Comparison of ENCODE assay signal across 8 mouse cellular contexts in the genomic region with DNA sequence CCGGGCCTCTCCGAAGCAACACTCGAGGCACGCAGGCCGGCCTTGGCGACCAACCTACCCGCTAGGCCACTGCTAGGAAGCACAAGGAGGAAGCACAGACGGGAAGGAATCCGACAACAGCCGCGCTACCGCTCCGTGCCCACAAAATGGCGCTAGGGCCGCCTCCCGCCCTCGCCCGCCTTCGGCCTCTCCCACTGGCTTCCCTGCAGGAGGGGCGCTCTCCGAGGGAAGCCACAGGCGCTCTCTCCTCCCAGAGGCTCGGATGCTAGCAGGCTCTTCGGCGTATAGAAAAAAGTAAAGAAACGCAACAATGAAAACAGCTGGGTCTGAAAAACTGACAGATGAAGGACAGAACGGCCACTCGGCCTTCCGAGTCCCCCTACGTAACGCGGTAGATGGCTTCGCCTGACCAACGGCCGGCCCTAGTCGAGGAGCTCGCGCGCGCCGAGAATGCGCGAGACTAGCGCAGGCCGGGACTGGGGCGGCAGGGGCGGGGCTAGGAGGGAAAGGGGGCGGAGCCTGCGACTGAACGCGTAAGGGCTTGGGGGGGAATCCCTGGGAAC. TPM values are rescaled to one million over a fixed set of nuclear protein-coding genes. Genes with fewer than 3 reads are reported as not detected.
DNase-seq lines count a peak whose midpoint lies in the region; ATAC-seq and TF ChIP-seq lines count a peak whose summit lies in the region.

A gene (minus strand): TSS at position 397 of the 563 bp plus-strand sequence.

- H3K27ac ChIP-seq in bone marrow macrophage, adult 2 months (ENCODE audit: insufficient read depth, low read depth, low read length): peak within 1 kb of the TSS; percentile 94
- H3K27ac ChIP-seq in embryonic fibroblast, embryonic 13.5 days (ENCODE audit: insufficient read depth, low read length): peak within 1 kb of the TSS; percentile 63
- peak within 1 kb of the TSS; percentile 100 for H3K27ac ChIP-seq in heart, embryonic 10.5 days
- H3K27ac ChIP-seq in kidney, embryonic 15.5 days: peak within 1 kb of the TSS; percentile 96

- H3K27me3 ChIP-seq in heart, embryonic 10.5 days (ENCODE audit: insufficient read depth, poor library complexity, severe bottlenecking): no peaks in the 10 kb centered on the region
- H3K27me3 ChIP-seq in kidney, embryonic 15.5 days: no peaks in the 10 kb centered on the region

- no peak for TF ChIP-seq POLR2A in bone marrow macrophage, adult 2 months (IDR thresholded peaks at IDR 0.05; ENCODE audit: borderline replicate concordance, low read depth, low read length)
- TF ChIP-seq POLR2A in embryonic fibroblast, embryonic 13.5 days (IDR thresholded peaks at IDR 0.05; ENCODE audit: low read depth, low read length): peak; percentile 96

- DNase-seq in A20 (ENCODE audit: low read depth, low spot score): peak; percentile 98
- DNase-seq in heart, embryonic 10.5 days (ENCODE audit: low spot score): peak; percentile 96
- DNase-seq in liver: peak; percentile 98
- peak; percentile 98 to 99 for DNase-seq in spleen, postnatal 4 days (ENCODE audit: low spot score in 2 of 2)

- H3K36me3 ChIP-seq in heart, embryonic 10.5 days: peaks cover 35% of the 10 kb centered on the region
- peaks cover 35% of the 10 kb centered on the region for H3K36me3 ChIP-seq in kidney, embryonic 15.5 days

- peak; percentile 97 for ATAC-seq in kidney, embryonic 15.5 days (replicated peaks; ENCODE audit: low FRiP score)
- peak; percentile 89 for ATAC-seq in monocyte, adult 5-6 weeks (replicated peaks; ENCODE audit: insufficient number of reproducible peaks, low FRiP score, low TSS enrichment, poor library complexity, severe bottlenecking)

- WGBS in heart, embryonic 10.5 days: under 1% methylated on average over 51 of the region's 51 CpGs
- under 1% methylated on average over 50 of the region's 51 CpGs for WGBS in kidney, embryonic 15.5 days

- H3K4me3 ChIP-seq in bone marrow macrophage, adult 2 months (ENCODE audit: insufficient read depth, low read length): peak within 1 kb of the TSS; percentile 96
- peak within 1 kb of the TSS; percentile 91 for H3K4me3 ChIP-seq in embryonic fibroblast, embryonic 13.5 days (ENCODE audit: insufficient read depth, low read length)
- H3K4me3 ChIP-seq in heart, embryonic 10.5 days: peak within 1 kb of the TSS; percentile 94
- peak within 1 kb of the TSS; percentile 87 for H3K4me3 ChIP-seq in kidney, embryonic 15.5 days (replicated peaks)

- peak within 1 kb of the TSS; percentile 98 for H3K9ac ChIP-seq in kidney, embryonic 15.5 days

- no peaks in the 10 kb centered on the region for H3K9me3 ChIP-seq in heart, embryonic 10.5 days
- no peaks in the 10 kb centered on the region for H3K9me3 ChIP-seq in kidney, embryonic 15.5 days (replicated peaks)

- TF ChIP-seq CTCF in bone marrow macrophage, adult 2 months (IDR thresholded peaks at IDR 0.05; ENCODE audit: low read depth, low read length): no peak
- TF ChIP-seq CTCF in embryonic fibroblast, embryonic 13.5 days (IDR thresholded peaks at IDR 0.05; ENCODE audit: borderline replicate concordance, insufficient read depth, low read length): no peak

- H3K4me2 ChIP-seq in kidney, embryonic 15.5 days: peak within 1 kb of the TSS; percentile 80

- peaks cover 21% of the 10 kb centered on the region for H3K4me1 ChIP-seq in bone marrow macrophage, adult 2 months (ENCODE audit: control insufficient read depth, insufficient read depth, low read length)
- H3K4me1 ChIP-seq in embryonic fibroblast, embryonic 13.5 days (ENCODE audit: control insufficient read depth, insufficient read depth, low read length): peaks cover 10% of the 10 kb centered on the region; the same call in 1 of the 2 replicates
- peaks cover 16% of the 10 kb centered on the region for H3K4me1 ChIP-seq in heart, embryonic 10.5 days
- peaks cover 30% of the 10 kb centered on the region for H3K4me1 ChIP-seq in kidney, embryonic 15.5 days

RNA-seq across cellular contexts. Expression of the gene that starts here (rescaled TPM):
- 180 and 197 TPM in 2 replicates for polyA plus RNA-seq in bone marrow macrophage, adult 2 months (2012; ENCODE audit: insufficient read depth, insufficient read length, missing spikeins)
- polyA plus RNA-seq in embryonic fibroblast, embryonic 13.5 days (2011; ENCODE audit: insufficient read length, low read depth, missing spikeins): 404 and 424 TPM in 2 replicates
- 238 and 301 TPM in 2 replicates for polyA plus RNA-seq in heart, embryonic 10.5 days (2016; fragmentation: Nextera tagmentation; extraction: Ambion mirVana)
- 360 and 392 TPM in 2 replicates for polyA plus RNA-seq in kidney, embryonic 15.5 days (2015; fragmentation: Nextera tagmentation; extraction: Ambion mirVana)
- total RNA-seq in monocyte, adult 5-6 weeks (2017): 326 to 434 TPM (median 398 TPM) in 3 replicates

Comparison
In these comparisons a context has a peak if more than half of its experiments do, and no peak if none do; other contexts are left out.
1. Peak in every context shown above with its lines: DNase-seq, ATAC-seq, H3K4me3 ChIP-seq and H3K27ac ChIP-seq.